Comparison of ENCODE assay signal across 8 mouse cellular contexts in genomic region chr14:57057204-57057562, GRCm38 (mm10). TPM values are rescaled to one million over a fixed set of nuclear protein-coding genes. Genes with fewer than 3 reads are reported as not detected.
A peak's percentile ranks its signal among the peaks of the same experiment; 100 is the strongest.
DNase-seq lines count a peak whose midpoint lies in the region; ATAC-seq and TF ChIP-seq lines count a peak whose summit lies in the region.

No protein-coding gene starts in this region.

- ATAC-seq in embryonic facial prominence, embryonic 12.5 days (ENCODE audit: insufficient number of reproducible peaks, insufficient read depth, low FRiP score, low TSS enrichment), result no peak
- no peak for ATAC-seq in intestine, embryonic 15.5 days

- peak overlapping the region; percentile 29; the same call in 1 of the 2 replicates for H3K4me3 ChIP-seq in kidney, adult 2 months (ENCODE audit: insufficient read depth, low read depth, low read length)
- H3K4me3 ChIP-seq in embryonic facial prominence, embryonic 12.5 days, result peak overlapping the region; percentile 52
- peak overlapping the region; percentile 52 for H3K4me3 ChIP-seq in intestine, embryonic 15.5 days (replicated peaks)

- no peak overlapping the region for H3K27ac ChIP-seq in kidney, adult 2 months (ENCODE audit: insufficient read depth, low read depth, low read length)
- H3K27ac ChIP-seq in embryonic facial prominence, embryonic 12.5 days, result no peak overlapping the region
- H3K27ac ChIP-seq in intestine, embryonic 15.5 days, result no peak overlapping the region

- no peaks in the 10 kb centered on the region for H3K9me3 ChIP-seq in embryonic facial prominence, embryonic 12.5 days
- H3K9me3 ChIP-seq in intestine, embryonic 15.5 days, result no peaks in the 10 kb centered on the region

- H3K4me1 ChIP-seq in kidney, adult 2 months (ENCODE audit: control insufficient read depth, insufficient read depth, low read length), result no peaks in the 10 kb centered on the region
- peaks cover 7% of the 10 kb centered on the region; the same call in 1 of the 2 replicates for H3K4me1 ChIP-seq in embryonic facial prominence, embryonic 12.5 days
- H3K4me1 ChIP-seq in intestine, embryonic 15.5 days (replicated peaks), result peaks cover 6% of the 10 kb centered on the region; the same call in 1 of the 2 replicates

- no peak for DNase-seq in kidney, adult 2 months
- no peak for DNase-seq in kidney, adult 18-20 months
- peak; percentile 27 for DNase-seq in neural tube, embryonic 10.5 days (ENCODE audit: extremely low spot score, low spot score)
- DNase-seq in cerebellum, postnatal 14 days, result no peak
- no peak for DNase-seq in right cerebral cortex, postnatal 36 days (ENCODE audit: low spot score in 2 of 2)
- DNase-seq in layer of hippocampus, postnatal 36 days, result no peak

- H3K4me2 ChIP-seq in embryonic facial prominence, embryonic 12.5 days (replicated peaks), result peak overlapping the region; percentile 95
- peak overlapping the region; percentile 96 for H3K4me2 ChIP-seq in intestine, embryonic 15.5 days (replicated peaks)

- TF ChIP-seq POLR2A in kidney, adult 2 months (IDR thresholded peaks at IDR 0.05; ENCODE audit: low read depth, low read length), result no peak

- TF ChIP-seq CTCF in kidney, adult 2 months (conservative IDR thresholded peaks at IDR 0.05; ENCODE audit: insufficient read depth, insufficient read length, low read depth, low read length), result no peak

- 6% methylated on average over 19 of the region's 19 CpGs for WGBS in kidney, adult 2 months
- WGBS in embryonic facial prominence, embryonic 12.5 days, result 4% methylated on average over 18 of the region's 19 CpGs
- 4% methylated on average over 19 of the region's 19 CpGs for WGBS in intestine, embryonic 15.5 days

- no peaks in the 10 kb centered on the region for H3K36me3 ChIP-seq in kidney, adult 2 months (ENCODE audit: control insufficient read depth, insufficient read depth, low read length)
- no peaks in the 10 kb centered on the region for H3K36me3 ChIP-seq in embryonic facial prominence, embryonic 12.5 days
- H3K36me3 ChIP-seq in intestine, embryonic 15.5 days, result no peaks in the 10 kb centered on the region

- H3K9ac ChIP-seq in embryonic facial prominence, embryonic 12.5 days, result 0 out of 2 replicates have a peak overlapping the region, but pooled peaks have one; percentile 29
- H3K9ac ChIP-seq in intestine, embryonic 15.5 days, result 0 out of 2 replicates have a peak overlapping the region, but pooled peaks have one; percentile 6

- H3K27me3 ChIP-seq in kidney, adult 2 months (replicated peaks; ENCODE audit: control insufficient read depth, insufficient read depth, low read length), result peaks cover 2% of the 10 kb centered on the region; the same call in 1 of the 2 replicates
- peaks cover 46% of the 10 kb centered on the region for H3K27me3 ChIP-seq in embryonic facial prominence, embryonic 12.5 days
- H3K27me3 ChIP-seq in intestine, embryonic 15.5 days (replicated peaks), result peaks cover 37% of the 10 kb centered on the region

RNA-seq across cellular contexts. Expression of gene Gja3, which starts 0.7 kb away (rescaled TPM):
- 1.0 and 1.3 TPM in 2 replicates for polyA plus RNA-seq in kidney, adult 2 months (2012; rRNA removed)
- polyA plus RNA-seq in embryonic facial prominence, embryonic 12.5 days (2016; fragmentation: Nextera tagmentation; extraction: Ambion mirVana), result 2.1 and 4.1 TPM in 2 replicates
- polyA plus RNA-seq in intestine, embryonic 15.5 days (2015; fragmentation: Nextera tagmentation; extraction: Ambion mirVana), result 0.06 and 0.19 TPM in 2 replicates
- 1 to 10 TPM in 1 of 2 experiments, under 1 TPM in 1; 0.30 to 1.0 TPM for total RNA-seq in layer of hippocampus, postnatal 36 days (2021)

RNA-seq across cellular contexts. Expression of gene Gjb2, which starts 47.3 kb away (rescaled TPM):
- 76.9 and 81.3 TPM in 2 replicates for polyA plus RNA-seq in kidney, adult 2 months (2012; rRNA removed)
- 28.4 and 37.5 TPM in 2 replicates for polyA plus RNA-seq in embryonic facial prominence, embryonic 12.5 days (2016; fragmentation: Nextera tagmentation; extraction: Ambion mirVana)
- polyA plus RNA-seq in intestine, embryonic 15.5 days (2015; fragmentation: Nextera tagmentation; extraction: Ambion mirVana), result 5.6 and 6.5 TPM in 2 replicates
- 1 to 10 TPM; 5.3 to 6.1 TPM for total RNA-seq in layer of hippocampus, postnatal 36 days (2021)

RNA-seq across cellular contexts. Expression of gene Gm4491, which starts 58.5 kb away (rescaled TPM):
- not detected in 2 replicates for polyA plus RNA-seq in kidney, adult 2 months (2012; rRNA removed)
- not detected in 2 replicates for polyA plus RNA-seq in embryonic facial prominence, embryonic 12.5 days (2016; fragmentation: Nextera tagmentation; extraction: Ambion mirVana)
- 0.09 TPM in 1 of 2 replicates, not detected in the other for polyA plus RNA-seq in intestine, embryonic 15.5 days (2015; fragmentation: Nextera tagmentation; extraction: Ambion mirVana)
- total RNA-seq in layer of hippocampus, postnatal 36 days (2021), result 1 to 10 TPM in 1 of 2 experiments, under 1 TPM in 1; 0.58 to 1.3 TPM
